Mouse (Mus musculus) embryonic facial prominence, embryonic 14.5 days (tissue): ENCODE measurements around the gene Dnajc25. TPM values are rescaled to one million over a fixed set of nuclear protein-coding genes. Genes with fewer than 3 reads are reported as not detected.

Source experiments
- ATAC-seq: fragments of 200-750 bp; cut with Nextera tagmentation; 2 replicates; pipeline ENCODE4 v1.8.0; 2017; ENCODE audit warnings: low read depth, moderate number of reproducible peaks, moderate TSS enrichment
- DNase-seq: peaks from one replicate; pipeline ENCODE4 v3.0.0-alpha.2; 2015; ENCODE audit warnings: low spot score
- H3K27ac ChIP-seq: fragments of 300-500 bp; sonication (generic); replicated peaks from 2 replicates; pipeline ENCODE4 v1.5.1; 2014; ENCODE audit warnings: low read depth, mild to moderate bottlenecking, low read length, moderate library complexity
- H3K27me3 ChIP-seq: fragments of 300-500 bp; sonication (generic); replicated peaks from 2 replicates; pipeline ENCODE4 v1.6.1; 2014; ENCODE audit warnings: low read length; ENCODE audit not compliant: control insufficient read depth, insufficient read depth
- H3K36me3 ChIP-seq: fragments of 300-500 bp; sonication (generic); 2 replicates; pipeline ENCODE4 v1.6.1; 2014; ENCODE audit warnings: low read length, mixed read lengths; ENCODE audit not compliant: control insufficient read depth, insufficient read depth
- H3K4me1 ChIP-seq: fragments of 300-500 bp; sonication (generic); 2 replicates; pipeline ENCODE4 v1.6.1; 2014; ENCODE audit warnings: antibody characterized with exemption, low read length; ENCODE audit not compliant: control insufficient read depth, insufficient read depth
- H3K4me2 ChIP-seq: fragments of 300-500 bp; sonication (generic); 2 replicates; pipeline ENCODE4 v1.6.1; 2014; ENCODE audit warnings: low read depth, mild to moderate bottlenecking, low read length, moderate library complexity, mixed read lengths
- H3K4me3 ChIP-seq: fragments of 300-500 bp; sonication (generic); 2 replicates; pipeline ENCODE4 v1.5.1; 2014; ENCODE audit warnings: low read depth, mild to moderate bottlenecking, low read length
- H3K9ac ChIP-seq: fragments of 300-500 bp; sonication (generic); 2 replicates; pipeline ENCODE4 v1.6.1; 2014; ENCODE audit warnings: low read depth, mild to moderate bottlenecking, low read length, moderate library complexity, mixed read lengths
- H3K9me3 ChIP-seq: fragments of 300-500 bp; sonication (generic); 2 replicates; pipeline ENCODE4 v1.6.1; 2016; ENCODE audit warnings: low read length; ENCODE audit not compliant: control insufficient read depth
- WGBS: fragments of 180-500 bp; shearing (Covaris S2); extraction: QIAGEN DNeasy Blood & Tissue Kit; methylation state at CpG from one replicate; pipeline ENCODE4 v1.1.7; 2014; 5-methylcytosine and 5-hydroxymethylcytosine counted together
- polyA plus RNA-seq: library from polyadenylated mRNA; unstranded; fragments of >200 nt; fragmentation: Nextera tagmentation; extraction: Ambion mirVana; gene quantifications from 2 replicates; pipeline ENCODE4 v1.2.1, GENCODE M21; 2014

The Dnajc25 gene
- polyA plus RNA-seq, 1 experiment from 2014 or later = 19.3 TPM

DNA sequence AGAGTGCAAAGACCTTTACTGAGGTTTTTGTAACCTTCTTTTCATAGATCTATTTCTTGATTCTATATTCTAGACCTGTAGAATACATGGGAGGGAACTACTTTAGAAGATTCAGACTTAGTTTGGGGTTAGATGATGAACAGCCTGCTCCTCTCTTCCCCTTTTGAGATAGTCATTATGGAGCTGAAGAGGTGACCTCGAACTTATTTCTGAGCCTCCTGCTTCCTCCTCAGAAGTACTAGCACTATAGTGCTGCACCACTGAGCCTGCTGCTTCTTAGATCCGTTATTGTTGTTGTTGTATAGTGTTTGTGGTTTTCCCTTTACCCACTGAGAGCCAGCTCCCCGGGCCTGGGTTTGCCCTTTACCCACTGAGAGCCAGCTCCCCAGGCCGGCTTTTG lies 14.8 kb downstream of the Dnajc25 start:
- Histone ChIP-seq H3K27ac (no peak overlapping the region), H3K9me3 (no peaks in the 10 kb centered on the region), H3K4me2 (no peak overlapping the region), H3K4me1 (peaks cover 22% of the 10 kb centered on the region), H3K27me3 (no peaks in the 10 kb centered on the region), H3K36me3 (no peaks in the 10 kb centered on the region; the same call in 1 of the 2 replicates), H3K4me3 (no peak overlapping the region), H3K9ac (no peak overlapping the region)
- ATAC-seq (no peak), DNase-seq (no peak)
- 81% methylated on average over 4 of the region's 4 CpGs for WGBS

DNA sequence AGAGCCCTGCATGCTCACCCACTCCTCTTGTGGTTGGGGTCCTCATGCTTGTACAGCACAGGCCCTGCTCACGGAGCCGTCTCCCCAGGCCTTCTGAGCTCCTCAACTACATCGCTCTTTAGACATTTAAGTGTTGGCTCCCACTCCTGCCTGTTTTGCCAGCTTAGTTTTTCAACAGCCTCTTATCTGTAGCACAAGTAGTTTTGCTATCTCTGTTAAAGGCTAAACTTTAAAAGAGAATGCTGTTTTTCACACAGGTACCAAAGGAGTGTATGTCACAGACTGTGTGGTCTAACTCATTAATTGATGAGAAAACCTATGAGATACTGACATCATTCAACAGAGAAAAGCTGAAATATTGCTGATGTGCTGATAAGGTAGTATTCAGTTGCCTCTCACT lies 16.6 kb downstream of the Dnajc25 start:
- H3K4me3 ChIP-seq = no peak overlapping the region
- no peaks in the 10 kb centered on the region; the same call in 1 of the 2 replicates for H3K36me3 ChIP-seq
- 76% methylated on average over 3 of the region's 3 CpGs for WGBS

DNA sequence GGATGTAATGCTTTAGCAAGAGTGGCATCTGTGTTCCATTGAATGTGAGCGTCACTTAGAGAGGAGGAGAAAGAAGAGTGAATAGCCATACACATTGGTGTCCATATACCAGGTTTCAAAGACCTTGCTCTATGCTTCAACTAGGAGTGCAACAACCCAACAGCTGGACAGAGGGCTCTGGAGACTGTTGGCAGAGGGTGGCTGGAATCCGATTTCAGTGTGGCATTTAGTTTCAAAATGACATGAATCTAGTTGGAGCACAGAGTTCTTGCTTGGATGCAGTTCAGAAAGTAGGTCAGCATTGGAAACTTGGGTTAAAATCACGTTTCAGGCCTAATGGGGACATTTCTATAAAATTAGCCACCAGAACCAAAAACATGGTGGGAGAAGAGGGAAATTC lies 20.3 kb downstream of the Dnajc25 start:
- H3K9me3 ChIP-seq = no peaks in the 10 kb centered on the region
- DNase-seq (no peak), ATAC-seq (no peak)
- H3K4me3 ChIP-seq = no peak overlapping the region
- H3K36me3 ChIP-seq = peaks cover 21% of the 10 kb centered on the region
- H3K4me2 ChIP-seq = no peak overlapping the region
- H3K4me1 ChIP-seq = 0 out of 2 replicates have a peak, but pooled peaks cover 5% of the 10 kb centered on the region
- no peak overlapping the region for H3K9ac ChIP-seq
- 81% methylated on average over 3 of the region's 3 CpGs for WGBS
- H3K27me3 ChIP-seq = no peaks in the 10 kb centered on the region
- H3K27ac ChIP-seq = no peak overlapping the region

More for the DNA sequence above, 16.6 kb downstream of the Dnajc25 start:
- Histone ChIP-seq H3K4me2 (no peak overlapping the region), H3K27me3 (no peaks in the 10 kb centered on the region), H3K4me1 (0 out of 2 replicates have a peak, but pooled peaks cover 5% of the 10 kb centered on the region), H3K9ac (no peak overlapping the region), H3K9me3 (no peaks in the 10 kb centered on the region), H3K27ac (no peak overlapping the region)
- ATAC-seq (no peak), DNase-seq (no peak)

DNA sequence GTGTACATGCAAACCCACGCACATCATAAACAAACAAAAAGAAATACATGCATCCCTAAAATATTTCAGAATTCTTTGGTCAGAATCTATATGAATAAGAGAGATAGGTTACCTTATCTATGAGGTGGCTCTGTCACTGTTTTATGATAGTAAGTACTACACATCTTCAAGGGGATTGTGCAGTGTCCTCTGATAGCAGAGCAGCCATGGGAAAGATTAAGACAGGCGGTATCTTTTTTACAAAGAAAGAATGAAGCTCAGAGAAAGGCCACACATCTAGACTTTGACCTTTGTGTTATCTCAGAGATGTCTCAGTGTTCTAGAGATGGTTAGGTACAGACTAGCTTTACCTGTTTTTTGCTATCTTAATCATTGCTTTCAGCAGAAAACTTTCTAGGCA lies 22.1 kb downstream of the Dnajc25 start:
- H3K36me3 ChIP-seq = peaks cover 34% of the 10 kb centered on the region
- H3K4me2 ChIP-seq = no peak overlapping the region
- H3K27me3 ChIP-seq = no peaks in the 10 kb centered on the region
- DNase-seq = no peak
- WGBS = 92% methylated on average over 2 of the region's 2 CpGs
- H3K9ac ChIP-seq = no peak overlapping the region
- no peaks in the 10 kb centered on the region for H3K9me3 ChIP-seq
- H3K4me1 ChIP-seq = no peaks in the 10 kb centered on the region
- H3K4me3 ChIP-seq = no peak overlapping the region
- no peak for ATAC-seq
- no peak overlapping the region for H3K27ac ChIP-seq

DNA sequence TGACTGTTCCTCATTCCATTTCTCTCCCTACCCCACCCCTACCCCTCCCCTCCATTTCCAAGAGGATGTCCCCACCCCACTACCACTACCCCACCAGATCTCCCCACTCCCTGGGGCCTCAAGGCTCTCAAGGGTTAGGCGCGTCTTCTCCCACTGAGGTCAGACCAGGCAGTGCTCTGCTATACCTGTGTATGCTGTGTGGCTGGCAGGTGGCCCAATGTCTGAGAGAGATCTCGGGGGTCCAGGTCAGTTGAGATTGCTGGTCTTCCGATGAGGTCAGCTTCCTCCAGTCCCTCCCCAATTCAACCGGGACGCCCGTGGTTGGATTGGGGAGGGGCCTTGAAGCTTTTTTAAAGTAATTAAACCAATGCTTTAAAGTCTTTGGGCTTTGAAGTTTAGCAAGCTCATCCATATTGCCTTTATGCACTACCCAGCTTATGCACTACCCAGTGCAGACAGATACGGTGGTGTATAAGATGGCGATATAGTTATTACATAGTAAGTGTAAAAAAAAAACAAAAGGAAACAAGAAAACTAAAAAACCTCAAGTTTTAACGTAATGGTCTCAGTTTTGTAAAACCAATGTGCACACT lies 39.6 kb downstream of the Dnajc25 start:
- WGBS = 75% methylated on average over 10 of the region's 10 CpGs
- H3K9ac ChIP-seq = peak overlapping the region; percentile 89
- ATAC-seq = no peak
- peaks cover 5% of the 10 kb centered on the region; the same call in 1 of the 2 replicates for H3K4me1 ChIP-seq
- peaks cover 8% of the 10 kb centered on the region; the same call in 1 of the 2 replicates for H3K36me3 ChIP-seq
- no peak overlapping the region; the same call in 1 of the 2 replicates for H3K27ac ChIP-seq
- H3K4me3 ChIP-seq = peak overlapping the region; percentile 87
- H3K27me3 ChIP-seq = no peaks in the 10 kb centered on the region
- peak overlapping the region; percentile 69 for H3K4me2 ChIP-seq
- 0 out of 2 replicates have a peak, but pooled peaks cover 3% of the 10 kb centered on the region for H3K9me3 ChIP-seq
- DNase-seq = no peak

DNA sequence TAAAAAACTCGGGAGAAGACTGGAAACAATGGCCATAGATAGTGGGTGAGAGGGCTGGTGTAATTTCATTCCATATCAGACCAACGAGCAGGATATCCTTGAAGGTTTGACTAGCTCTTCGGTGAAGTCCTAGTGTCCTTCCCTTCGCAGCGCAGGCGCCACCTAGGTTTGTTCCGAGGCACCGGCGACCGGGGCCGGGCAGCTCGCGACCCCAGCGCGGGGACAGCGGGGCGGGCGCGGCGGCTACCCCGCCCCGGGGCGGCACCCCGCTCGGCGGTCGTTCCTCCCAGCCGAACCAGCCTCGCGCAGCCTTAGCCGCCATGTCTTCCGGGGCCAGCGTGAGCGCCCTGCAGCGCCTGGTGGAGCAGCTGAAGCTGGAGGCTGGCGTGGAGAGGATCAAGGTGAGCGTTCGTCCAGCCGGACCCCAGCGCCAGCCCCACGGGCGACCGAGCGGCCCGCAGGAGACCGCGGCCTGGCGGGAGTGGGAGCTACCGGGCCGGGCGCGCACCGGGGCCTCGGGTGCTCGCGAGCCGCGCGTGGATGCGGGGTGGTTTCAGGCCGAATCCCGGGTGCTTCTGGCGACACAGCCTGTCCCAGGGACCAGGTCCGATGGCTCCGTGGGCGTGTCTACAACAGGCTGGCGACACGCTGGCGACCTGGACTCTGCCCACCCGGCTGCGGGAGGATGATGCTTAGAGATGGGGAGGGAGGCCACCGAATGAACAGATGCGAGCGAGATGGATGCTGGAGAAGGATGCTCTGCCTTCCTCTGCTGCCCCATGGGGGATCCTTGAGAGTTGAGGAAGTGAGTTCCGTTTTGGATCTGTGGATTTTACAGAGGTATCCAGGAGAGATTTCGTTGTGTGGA lies 40.3 kb downstream of the Dnajc25 start, which contains the start of gene Gng10:
TSS of gene Gng10 (plus strand) at position 171 of the 868 bp plus-strand sequence.
- ATAC-seq (peak; percentile 91), DNase-seq (peak; percentile 65)
- no peaks in the 10 kb centered on the region for H3K27me3 ChIP-seq
- peak within 1 kb of the TSS; percentile 89 for H3K9ac ChIP-seq
- 17% methylated on average over 26 of the region's 76 CpGs for WGBS
- H3K9me3 ChIP-seq = 0 out of 2 replicates have a peak, but pooled peaks cover 3% of the 10 kb centered on the region
- H3K4me2 ChIP-seq = peak within 1 kb of the TSS; percentile 69
- H3K27ac ChIP-seq = peak within 1 kb of the TSS; percentile 78; the same call in 1 of the 2 replicates
- peak within 1 kb of the TSS; percentile 87 for H3K4me3 ChIP-seq
- peaks cover 5% of the 10 kb centered on the region; the same call in 1 of the 2 replicates for H3K4me1 ChIP-seq
- peaks cover 16% of the 10 kb centered on the region for H3K36me3 ChIP-seq

DNA sequence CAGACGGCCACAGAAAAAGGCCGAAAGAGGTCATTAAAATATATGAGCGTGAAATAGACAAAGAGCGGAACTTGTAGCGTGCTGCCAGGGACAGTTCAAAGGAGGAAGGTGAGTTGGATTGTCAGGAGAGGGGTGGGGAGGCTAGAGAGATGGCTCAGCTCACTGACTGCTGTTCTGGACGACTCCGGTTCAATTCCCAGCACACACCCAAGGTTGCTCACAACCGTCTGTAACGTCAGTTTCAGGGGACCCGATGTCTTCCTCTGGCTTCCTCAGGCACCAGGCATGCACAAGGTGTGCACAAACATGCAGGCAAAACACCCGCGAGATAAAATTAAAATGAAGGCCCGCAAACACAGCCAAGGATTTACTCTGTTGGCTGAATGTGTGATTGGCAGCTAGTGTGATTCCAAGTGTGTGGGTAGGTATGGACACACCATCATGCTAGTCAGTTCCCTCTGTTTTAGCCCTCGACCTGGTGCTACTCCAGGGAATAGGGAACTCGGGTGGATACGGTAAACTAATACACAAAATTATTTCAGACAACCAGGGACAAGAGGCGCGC lies 41.0 kb downstream of the Dnajc25 start:
- Histone ChIP-seq H3K4me3 (peak overlapping the region; percentile 87), H3K36me3 (peaks cover 23% of the 10 kb centered on the region), H3K9me3 (0 out of 2 replicates have a peak, but pooled peaks cover 3% of the 10 kb centered on the region), H3K27ac (no peak overlapping the region), H3K4me2 (peak overlapping the region; percentile 69), H3K27me3 (no peaks in the 10 kb centered on the region), H3K4me1 (peaks cover 5% of the 10 kb centered on the region; the same call in 1 of the 2 replicates), H3K9ac (peak overlapping the region; percentile 89)
- WGBS = 57% methylated on average over 18 of the region's 18 CpGs
- ATAC-seq = no peak
- no peak for DNase-seq

DNA sequence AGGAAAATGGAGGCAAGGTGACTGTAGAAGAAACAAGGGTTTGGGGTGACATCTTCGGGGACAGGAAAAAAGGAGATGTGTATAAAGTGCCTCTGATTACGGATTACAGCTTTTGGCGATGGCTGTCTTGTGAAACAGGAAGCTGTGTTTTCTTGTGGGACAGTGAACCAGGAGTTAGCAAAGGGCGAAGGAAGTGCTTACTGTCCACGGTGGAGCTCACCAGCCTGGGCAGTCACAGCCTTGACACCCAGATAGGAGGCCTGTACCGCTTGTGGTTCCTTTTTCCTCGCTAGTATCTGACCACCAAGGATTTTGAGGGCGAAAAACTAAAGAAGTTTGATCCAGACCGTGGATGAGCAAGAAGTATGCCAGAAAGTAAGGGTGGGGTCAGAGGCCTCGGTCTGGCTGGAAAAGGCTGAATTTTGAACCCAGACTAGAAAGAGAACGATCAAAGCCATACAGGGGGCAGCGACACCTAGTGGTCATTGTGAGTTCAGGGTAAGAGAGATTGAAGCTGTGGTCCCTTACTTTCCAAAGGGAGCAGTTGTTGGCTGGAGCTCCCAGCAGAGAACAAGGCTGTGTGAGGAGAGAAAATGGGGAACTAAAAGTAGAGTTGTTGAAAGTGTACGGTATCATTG lies 41.7 kb downstream of the Dnajc25 start:
- Histone ChIP-seq H3K9ac (no peak overlapping the region), H3K4me3 (peak overlapping the region; percentile 87; the same call in 1 of the 2 replicates), H3K4me1 (peaks cover 5% of the 10 kb centered on the region; the same call in 1 of the 2 replicates), H3K9me3 (0 out of 2 replicates have a peak, but pooled peaks cover 3% of the 10 kb centered on the region), H3K4me2 (peak overlapping the region; percentile 69), H3K36me3 (peaks cover 26% of the 10 kb centered on the region), H3K27ac (no peak overlapping the region), H3K27me3 (no peaks in the 10 kb centered on the region)
- DNase-seq = peak; percentile 84
- peak; percentile 45; the same call in 1 of the 2 replicates for ATAC-seq
- 46% methylated on average over 13 of the region's 13 CpGs for WGBS
